Mouse (Mus musculus): ENCODE measurements at regions not wholly inside any gene's neighbourhood (a gene's known extent, or its start where the extent isn't known, plus 50 kb on each side); places are given as distances from the start of the nearest gene placed in this dataset.
A peak's percentile ranks its signal among the peaks of the same experiment; 100 is the strongest.

DNA sequence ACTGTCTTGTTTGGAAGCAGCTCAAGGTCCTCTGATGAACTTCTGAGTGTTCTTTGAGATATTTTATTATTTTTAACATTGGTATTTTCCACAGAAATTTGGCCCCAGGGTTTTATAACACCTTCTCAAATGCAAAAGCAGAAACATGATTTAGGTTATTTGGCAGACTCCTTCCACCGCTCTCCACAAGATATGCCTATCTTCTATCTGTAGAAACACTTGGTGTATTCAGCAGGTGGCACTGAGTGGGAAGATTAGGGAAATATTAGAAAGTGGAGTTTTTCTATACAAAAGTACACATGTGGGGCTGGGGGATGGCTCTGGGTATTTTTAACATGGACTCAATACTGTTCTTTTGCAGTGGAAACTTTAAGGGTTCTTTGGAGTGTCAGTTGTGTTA, 475.3 kb downstream of the Dach1 start:
- DNase-seq = no peak

DNA sequence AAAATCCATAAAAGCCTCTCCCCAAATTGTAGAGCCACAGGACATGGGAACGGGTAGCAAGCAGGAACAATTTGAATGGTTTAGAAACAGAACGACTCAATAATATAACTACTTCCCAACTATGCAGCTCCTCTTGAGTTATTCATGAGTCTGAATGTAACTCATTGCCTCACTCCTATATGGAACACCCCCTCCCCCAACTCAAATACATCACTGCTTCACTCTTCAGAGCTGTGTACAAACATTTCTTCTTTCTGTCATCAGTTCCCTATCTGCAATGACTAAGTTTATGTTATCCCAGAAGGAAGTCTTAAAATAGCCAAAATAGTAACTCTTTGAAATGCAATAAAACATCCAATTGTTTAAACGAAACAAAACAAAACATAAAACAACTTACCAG, 484.9 kb downstream of the Dach1 start:
- no peak for DNase-seq

DNA sequence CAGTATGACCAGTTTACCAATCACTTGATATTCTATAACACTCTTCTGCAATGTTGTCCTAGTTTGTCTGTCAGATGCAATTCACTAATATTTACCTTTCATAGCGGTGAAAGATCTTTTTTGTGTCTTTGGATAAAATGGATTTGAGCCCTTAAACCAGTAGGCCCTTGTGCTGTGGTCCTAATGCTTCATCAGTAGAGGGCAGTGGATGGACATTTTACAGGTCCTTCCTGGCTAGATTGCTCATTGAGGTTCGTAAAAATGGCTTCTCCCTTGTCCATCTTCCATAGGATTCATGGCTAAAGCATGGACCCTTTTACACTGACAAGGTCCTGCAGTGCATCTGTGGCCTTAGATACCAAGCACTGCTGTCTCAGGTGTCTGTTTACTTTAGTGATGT, 501.8 kb downstream of the Dach1 start:
- peak; percentile 37 to 47 for DNase-seq

DNA sequence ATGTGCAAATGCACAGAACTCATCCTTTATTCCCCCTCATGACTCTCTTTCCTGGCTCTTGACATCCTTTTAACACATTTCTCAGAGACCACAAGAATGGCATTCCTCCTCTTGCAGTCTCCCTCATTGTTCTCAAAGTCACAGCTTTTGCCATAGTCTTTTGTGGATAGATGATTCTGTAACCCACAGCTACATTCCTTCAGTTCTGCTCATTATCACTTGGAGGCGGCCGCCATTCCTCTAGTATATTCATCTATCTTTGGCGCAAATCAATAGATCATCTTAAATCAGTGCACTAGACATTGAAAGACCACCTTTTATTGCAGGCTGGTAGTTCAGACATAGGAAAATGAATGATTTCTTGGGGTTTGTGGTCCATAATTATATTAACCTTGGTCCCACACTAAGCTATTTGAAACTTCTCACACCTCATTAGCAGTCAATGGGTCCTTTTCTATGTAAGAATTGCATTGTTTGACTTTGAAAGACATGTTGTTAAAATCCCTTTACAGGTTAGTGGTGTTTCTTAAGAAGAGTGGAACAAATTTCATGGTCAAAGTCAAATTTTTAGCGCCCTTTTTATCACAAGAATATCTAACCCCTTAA, 531.3 kb downstream of the Dach1 start:
- DNase-seq = no peak

DNA sequence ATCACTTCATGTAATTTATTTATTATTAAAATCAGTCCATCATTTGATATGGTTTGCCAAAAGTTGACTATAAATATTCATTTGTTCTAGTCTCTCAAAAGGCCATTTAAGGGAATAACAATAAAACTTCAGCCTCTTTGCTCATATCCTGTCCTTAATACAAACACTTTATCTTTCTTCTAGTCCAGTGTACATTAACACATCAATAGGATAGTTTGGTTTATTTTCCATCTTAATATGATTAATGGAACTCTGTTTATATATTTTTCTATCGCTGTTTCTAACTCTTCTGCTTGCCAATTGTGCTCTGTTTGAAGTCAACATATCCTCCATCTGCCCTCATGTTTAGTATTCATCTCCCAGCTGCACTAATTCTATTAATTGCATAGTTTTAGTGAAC, 558.1 kb downstream of the Dach1 start:
- DNase-seq = no peak

DNA sequence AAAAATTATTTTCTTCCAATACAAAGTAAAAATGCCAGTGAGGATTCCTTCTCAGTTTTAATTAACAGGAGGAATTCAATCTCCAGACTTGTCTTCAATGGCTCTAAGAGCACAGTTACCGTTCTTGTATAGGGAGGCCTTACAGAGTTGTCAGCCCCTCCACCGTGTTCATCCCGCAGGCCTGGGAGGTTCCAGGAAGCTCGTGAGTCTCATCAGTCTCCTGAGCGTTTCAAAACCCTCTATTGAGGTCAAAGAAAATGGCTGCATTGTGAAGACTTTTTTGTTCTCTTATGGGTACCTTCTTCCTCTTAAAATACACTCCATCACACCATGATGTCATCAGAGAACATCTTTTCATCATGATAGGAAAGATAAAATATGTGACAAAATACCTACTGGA, 572.9 kb downstream of the Dach1 start:
- DNase-seq = no peak

DNA sequence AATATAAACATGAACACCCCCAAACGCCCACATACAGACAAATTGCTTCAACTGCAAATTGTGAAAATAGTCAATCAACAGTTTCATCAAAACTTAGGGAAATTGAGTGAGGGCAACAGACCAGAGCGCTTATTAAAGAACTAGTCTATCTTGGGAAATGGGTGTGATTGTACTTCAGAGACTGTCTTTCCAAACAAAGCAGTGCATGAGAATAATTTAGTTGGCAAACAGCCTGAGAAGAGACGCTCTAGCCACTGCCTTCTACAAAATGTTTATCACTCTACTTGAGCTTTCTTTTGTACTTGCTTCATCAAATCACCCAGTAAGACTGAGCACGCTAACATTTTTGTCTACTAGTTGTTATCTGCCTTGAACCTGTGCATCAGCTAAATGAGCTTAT, 581.0 kb downstream of the Dach1 start:
- DNase-seq = peak in 1 of 2 experiments; percentile 5

DNA sequence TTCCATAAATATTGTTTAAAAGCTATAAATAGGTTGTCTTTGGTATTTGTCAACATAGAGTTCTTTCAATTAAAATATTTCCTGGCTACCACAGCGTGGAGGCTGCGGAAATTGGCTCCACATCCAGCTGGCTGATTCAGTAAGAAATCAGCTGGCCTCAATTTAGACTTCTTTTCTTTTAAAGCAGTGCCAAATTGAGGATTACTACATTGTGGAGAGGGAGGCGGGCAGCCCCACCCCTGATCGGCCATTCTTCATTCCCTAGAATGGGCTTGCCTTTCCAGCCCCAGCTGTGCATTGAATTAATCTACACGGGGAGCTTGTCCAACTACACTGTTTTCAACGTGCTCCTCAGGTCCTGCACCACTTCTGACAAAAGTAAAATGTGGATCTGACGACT, 581.4 kb downstream of the Dach1 start:
- peak; percentile 46 to 64 for DNase-seq

DNA sequence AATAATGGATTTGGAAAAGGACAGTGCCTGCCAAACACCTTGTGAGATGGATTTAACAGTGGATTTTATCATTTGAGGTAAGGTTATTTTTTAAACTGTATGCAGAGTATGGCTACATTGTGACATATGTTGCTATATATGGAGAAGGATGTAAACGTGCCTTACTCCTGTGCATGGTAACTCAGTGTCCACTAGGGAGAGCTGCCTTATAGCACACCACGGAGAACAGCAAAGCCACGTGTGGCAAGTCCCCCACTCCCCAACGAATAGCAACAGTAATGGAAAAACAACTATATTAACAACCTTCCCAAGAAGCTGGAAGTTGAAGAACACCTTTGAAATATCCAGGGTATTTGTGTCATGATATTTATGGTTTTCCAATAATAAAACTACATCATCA, 582.6 kb downstream of the Dach1 start:
- DNase-seq = peak; percentile 20 to 21

DNA sequence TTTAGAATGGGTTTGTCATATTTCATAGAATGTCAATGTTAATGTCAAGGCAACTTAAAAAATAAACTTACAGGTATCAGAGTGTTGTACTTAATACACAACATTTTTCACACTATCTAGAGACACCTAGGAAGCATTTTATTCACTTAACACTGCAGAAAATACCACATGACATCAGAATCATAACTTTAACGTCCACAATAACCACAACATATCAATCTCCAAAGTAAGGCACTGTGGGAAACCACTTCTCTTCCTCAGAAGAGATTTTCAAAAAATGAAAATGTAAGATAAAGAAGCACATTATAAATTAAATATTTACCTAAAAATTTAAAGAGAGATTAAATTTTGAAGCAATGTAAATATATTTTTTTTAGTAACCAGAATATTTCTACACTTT, 599.3 kb downstream of the Dach1 start:
- DNase-seq = no peak

DNA sequence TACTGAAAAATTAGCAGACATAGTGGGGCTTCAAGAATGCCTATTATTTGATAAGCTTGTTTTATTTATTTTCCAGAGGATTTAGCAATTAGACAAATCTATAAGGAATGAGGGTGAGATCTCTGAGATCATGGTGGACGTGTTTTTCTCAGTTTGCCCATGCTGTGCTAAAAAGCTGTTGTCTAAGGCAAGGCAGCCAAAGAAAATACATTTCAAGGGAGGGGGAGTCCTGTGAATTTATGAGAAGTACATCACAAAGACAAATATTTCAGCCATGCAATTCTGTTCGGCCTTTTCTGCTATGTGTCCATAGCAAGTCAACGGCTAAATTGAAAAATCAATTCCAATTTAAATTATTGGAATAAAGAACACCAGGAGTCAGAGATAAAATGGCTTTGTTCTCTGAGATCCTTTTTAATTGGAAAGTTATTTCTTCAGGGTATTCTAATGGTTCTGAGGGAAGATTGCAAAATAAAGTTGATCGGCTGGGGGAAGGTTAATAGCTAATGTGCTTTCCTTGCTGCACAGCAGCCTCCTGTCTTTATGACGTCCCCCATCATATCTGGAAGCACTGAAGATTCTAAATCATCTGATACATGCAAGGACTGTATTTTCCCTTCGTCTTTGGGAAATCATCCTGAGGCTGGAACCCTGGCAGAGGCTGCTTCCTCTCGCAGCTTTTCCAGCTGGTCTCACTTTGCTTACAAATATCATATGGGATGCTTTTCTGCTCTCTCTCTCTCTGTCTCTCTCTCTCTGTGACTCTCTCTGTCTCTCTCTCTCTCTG, 609.3 kb downstream of the Dach1 start:
- DNase-seq = peak; percentile 48 to 61

DNA sequence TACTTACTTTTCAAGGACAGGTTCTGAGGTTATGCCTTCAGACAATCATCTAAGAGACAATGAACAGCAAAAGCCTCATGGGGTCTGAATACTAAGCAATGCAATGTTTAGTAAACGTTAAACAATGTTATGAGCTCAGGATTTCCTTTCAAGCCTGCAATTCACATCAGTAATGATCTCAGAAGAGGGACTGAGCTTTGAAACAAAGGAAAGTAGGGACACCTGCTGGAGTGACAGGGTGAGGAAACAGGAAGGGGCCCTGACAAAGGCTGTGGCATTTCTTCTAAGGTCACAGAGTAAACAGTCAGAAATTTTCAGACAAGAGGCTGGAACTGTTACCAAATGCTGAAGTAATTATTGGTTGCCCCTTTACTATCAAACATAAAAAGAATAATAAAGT, 610.0 kb downstream of the Dach1 start:
- DNase-seq = peak; percentile 32 to 39

DNA sequence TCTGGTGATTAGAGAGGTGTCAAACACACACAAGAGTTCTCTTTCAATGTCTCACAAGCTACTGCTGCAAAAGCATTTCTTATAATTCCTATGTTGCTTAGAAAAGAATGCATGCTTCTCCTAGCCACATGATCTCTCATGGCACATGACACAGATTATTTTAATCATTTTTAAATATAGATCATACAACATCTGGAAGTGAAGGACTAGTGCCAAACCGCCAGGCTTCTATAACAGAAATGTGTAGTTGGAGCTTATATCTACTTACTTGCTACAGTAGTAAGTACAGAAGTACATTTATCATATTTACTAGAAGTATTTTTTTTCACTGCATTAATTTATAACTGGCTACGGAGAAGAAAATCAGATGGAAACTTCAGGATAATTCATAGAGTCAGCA, 611.3 kb downstream of the Dach1 start:
- DNase-seq = no peak

DNA sequence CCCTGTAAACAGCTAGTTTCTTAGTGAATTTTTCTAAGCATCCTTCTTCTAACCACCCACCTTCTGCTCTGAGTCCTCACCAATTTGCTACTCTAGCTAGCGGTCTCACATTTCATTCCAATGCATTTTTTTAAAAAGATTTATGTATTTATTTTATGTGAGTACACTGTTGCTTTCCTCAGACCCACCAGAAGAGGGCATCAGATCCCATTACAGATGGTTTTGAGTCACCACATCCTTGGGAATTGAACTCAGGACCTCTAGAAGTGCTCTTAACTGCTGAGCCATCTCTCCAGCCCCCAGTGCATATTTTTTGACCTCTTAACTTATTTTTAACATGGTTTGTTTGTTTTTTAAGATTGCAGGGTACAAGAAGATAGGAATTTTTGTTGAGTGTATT, 611.7 kb downstream of the Dach1 start:
- peak in 1 of 2 experiments; percentile 9 for DNase-seq

DNA sequence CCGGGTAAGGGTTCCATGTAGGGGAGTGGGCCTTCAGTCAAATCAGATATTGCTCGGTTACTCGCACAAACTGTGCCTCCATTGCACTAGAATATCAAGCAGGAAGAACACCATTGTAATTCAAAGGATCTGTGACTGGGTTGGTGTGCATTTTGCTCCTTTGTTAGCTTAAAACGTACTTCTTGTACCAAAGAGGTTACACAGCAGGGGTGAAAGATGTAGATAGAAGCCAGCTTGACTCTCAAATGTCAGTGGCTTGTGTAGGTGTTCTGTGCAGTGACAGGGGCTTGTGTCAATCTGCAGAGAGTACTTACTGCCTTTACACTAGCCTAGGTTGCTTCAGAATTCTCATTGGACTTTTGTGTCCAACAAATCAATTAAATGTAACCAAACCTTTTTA, 623.3 kb downstream of the Dach1 start:
- DNase-seq = no peak

DNA sequence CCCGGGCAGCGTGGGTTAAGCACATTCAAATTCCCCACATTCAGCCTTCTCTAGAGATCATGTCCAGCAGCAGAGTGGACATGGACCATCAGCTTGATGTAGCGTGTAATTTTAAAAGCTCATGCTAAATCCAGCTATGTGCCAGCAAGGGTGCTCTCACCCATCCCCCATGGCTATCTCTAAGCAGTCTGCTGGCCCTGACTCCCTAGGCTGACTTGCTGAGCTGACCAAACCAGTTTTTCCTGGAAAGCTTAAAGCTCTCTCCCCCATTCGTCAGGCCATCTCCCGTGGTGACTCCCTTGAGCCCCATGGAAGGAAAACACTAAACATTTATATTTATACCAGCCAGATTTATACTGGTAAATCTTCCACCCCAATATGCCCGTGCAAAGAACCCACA, 625.3 kb downstream of the Dach1 start:
- DNase-seq = no peak

DNA sequence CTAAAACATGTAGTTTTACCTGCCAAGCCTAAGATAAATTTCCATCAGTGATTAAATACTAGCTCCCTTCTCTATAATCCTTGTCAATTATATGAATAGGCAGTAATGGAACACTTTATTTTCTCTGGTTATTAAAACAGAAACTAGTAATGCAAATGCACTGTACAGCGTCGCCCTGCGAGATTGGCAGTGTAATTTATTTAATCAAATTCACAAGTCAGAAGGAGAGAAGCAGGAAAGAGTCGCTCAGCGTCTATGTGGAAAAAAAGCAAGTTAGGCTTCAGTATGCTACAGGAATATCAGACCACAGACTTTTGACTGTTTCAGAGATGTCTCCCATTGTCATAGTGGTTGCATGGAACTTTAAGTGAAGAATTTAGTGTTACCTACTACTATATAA, 632.6 kb downstream of the Dach1 start:
- no peak for DNase-seq

DNA sequence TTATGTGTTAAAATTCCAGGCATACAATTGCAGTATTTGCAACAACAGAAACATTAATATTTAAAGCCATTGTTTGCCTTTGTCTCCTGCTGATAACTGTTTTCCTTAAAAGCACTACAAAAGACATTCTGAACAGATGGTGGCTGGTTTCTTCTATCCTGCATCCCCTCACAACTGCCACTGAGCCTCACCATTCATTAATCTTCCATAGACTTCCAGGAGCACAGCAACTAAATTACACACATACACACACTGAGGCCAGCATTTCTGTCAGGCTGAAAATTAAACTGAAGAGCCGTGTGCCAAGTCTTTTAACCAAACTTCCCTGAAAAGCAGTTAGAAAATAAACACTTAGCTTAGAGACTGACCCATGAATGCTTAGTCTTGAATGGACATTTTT, 658.2 kb downstream of the Dach1 start:
- DNase-seq = no peak

DNA sequence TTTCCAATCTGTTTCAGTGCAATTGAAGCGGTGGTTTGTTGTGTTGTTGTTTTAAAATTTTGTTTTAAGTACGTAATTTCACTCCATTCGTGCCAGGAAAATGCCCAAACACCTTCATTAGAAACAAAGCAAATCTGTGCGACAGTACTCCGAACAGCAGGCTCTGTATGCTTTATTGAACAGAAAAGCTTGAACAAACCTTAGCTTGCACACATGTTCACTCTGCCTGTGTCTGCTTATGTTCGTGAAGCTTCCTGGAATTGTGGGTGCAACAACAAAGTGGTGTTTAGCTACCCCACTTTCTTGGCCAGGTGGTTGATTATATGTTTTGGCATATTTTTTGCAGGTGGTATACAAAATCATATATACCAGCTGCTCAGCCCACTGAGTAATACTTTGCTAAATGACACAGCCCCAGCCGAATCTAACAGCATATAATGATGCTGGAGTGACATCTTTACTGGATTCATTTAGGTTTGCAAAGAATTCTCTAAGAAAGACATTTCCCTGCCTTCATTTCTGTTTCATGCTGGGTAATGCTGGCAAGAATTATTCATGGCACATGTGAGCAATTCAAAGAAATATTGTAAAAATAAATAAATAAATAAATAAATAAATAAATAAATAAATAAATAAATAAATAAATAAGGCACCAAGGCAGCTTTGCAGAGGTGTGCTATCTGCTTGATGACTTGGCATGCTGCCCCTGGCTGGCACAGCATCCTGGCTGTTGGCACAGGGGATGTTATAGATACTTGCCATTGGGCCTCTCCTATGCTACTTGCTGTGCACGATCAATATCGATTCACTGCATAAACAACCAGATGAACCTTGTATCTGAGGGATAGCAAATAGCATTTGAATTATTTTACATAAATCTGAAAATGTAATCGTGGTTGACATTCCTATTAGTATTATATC, 679.9 kb downstream of the Dach1 start:
- peak; percentile 75 to 89 for DNase-seq

DNA sequence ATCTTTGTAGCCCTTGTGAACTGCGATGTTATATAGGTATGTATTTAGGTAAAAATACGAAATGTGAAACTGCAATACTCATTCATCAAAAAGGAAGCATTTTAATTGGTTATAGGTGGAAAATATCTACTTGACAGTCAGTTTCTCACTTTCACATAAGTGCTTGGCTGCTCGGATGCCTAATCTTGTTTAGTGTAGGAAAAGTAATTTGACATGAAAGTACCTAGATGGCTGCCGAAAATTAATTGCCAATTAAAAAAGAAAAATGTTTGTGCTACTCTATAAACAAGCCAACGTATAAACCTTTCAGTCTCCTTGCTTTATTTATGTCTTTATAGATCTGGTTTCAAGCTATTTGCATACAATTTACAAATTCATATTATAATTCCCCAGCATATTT, 691.3 kb downstream of the Dach1 start:
- no peak for DNase-seq

DNA sequence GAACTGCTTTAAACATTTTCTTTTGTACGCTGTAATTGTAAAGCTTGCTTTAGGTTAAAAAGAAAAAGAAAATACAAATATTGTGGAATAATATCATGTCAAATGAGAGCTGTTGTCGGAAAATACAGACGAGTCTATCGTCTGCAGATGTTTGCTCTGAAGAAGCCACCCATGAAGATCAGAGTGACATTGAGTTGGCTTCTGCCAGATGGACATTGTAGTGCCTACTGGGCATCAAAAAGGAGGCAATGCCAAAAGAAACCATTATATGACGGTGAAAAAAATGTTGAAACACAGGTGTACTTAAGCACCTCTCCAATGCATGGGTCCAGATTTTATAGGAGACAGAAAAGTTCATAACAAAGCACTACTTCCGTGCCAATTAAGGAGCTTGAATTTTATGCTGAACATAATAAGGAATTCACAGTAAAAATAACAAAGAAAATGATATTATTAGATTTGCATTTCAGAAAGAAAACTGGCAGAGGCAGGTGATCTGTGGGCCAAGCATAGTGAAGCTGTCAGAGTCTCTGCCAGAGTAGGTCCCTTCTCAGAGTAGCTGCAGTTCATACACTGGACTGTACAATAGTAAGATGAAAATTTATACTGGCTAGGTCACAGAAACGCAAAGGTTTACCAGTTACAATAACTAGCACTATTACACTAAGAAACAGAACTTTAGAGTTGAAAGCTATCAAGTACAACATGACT, 718.9 kb downstream of the Dach1 start:
- DNase-seq = peak; percentile 56 to 61

DNA sequence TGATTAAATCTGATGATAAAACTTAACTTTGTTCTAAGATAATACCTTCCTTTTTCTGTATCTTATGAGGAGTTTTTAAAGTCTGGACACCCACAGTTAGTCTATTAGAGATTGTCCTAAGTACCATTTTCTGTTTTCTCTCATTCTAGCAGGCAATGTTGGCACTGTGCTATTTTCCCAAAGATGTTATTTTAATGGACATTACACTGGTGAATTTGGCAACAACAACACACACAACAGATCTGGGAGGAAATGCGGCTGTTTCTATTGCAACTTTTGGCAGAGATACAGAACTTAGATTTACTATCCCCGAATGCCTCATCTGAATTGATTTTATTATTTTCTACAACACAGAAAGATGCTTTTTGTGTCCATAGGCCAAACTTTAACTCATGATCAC, 720.9 kb downstream of the Dach1 start:
- peak; percentile 15 to 16 for DNase-seq

DNA sequence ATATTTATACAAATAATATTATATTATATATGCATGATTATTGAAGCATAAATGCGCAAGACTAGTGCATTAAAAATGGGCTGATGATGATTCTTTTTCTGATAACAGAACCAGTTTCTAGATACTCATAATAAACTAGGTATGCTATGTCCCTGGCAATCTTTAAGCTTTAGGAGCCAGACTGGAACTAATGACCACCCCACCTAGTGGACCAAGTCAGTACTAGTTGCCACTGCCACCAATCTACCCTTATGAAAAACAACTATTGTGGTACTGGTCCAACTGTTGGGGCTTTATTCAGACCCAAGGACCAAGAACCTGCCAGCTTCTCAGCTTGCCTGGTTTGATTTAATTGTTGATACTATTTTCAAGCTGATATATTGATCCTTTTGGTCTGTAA, 722.8 kb downstream of the Dach1 start:
- DNase-seq = no peak

Measured in cerebellum, postnatal 10 days (tissue).